Mouse (Mus musculus): ENCODE results near the gene Cntn1.

Cntn1 gene

GRCm38 (mm10) chr15:92050996-92051352, at the start of gene Cntn1:
Gene Cntn1 (plus strand): TSS chr15:92051165.
- no peak for DNase-seq

- no peak for DNase-seq
These were observed 49.5 kb upstream of the Cntn1 start for GRCm38 (mm10) chr15:92001431-92001830.

- no peak for DNase-seq
These were observed 38.5 kb upstream of the Cntn1 start for GRCm38 (mm10) chr15:92012165-92013083.

GRCm38 (mm10) chr15:92034111-92034510, 16.9 kb upstream of the Cntn1 start:
- no peak for DNase-seq

- DNase-seq: no peak
These were observed 8.4 kb upstream of the Cntn1 start for GRCm38 (mm10) chr15:92042538-92042937.

- DNase-seq: no peak
These were observed 4.9 kb upstream of the Cntn1 start for GRCm38 (mm10) chr15:92046042-92046441.

- no peak for DNase-seq
These were observed 2.9 kb upstream of the Cntn1 start for GRCm38 (mm10) chr15:92048031-92048430.

GRCm38 (mm10) chr15:92048531-92048930, 2.4 kb upstream of the Cntn1 start:
- DNase-seq: no peak

GRCm38 (mm10) chr15:92051353-92052132, 578 bp downstream of the Cntn1 start:
- DNase-seq: no peak

- DNase-seq: no peak
These were observed 1.1 kb downstream of the Cntn1 start for GRCm38 (mm10) chr15:92052133-92052463.

- DNase-seq: no peak
These were observed 6.6 kb downstream of the Cntn1 start for GRCm38 (mm10) chr15:92057553-92057952.

GRCm38 (mm10) chr15:92060986-92061385, 10.0 kb downstream of the Cntn1 start:
- DNase-seq: no peak

- no peak for DNase-seq
These were observed 28.5 kb downstream of the Cntn1 start for GRCm38 (mm10) chr15:92079416-92079815.

- DNase-seq: no peak
These were observed 34.9 kb downstream of the Cntn1 start for GRCm38 (mm10) chr15:92085876-92086275.

- DNase-seq: no peak
These were observed 36.8 kb downstream of the Cntn1 start for GRCm38 (mm10) chr15:92087691-92088286.

- DNase-seq: no peak
These were observed 39.8 kb downstream of the Cntn1 start for GRCm38 (mm10) chr15:92090787-92091186.

- DNase-seq: no peak
These were observed 41.1 kb downstream of the Cntn1 start for GRCm38 (mm10) chr15:92092041-92092440.

GRCm38 (mm10) chr15:92099410-92100174, 48.6 kb downstream of the Cntn1 start:
- no peak for DNase-seq

- no peak for DNase-seq
These were observed 51.0 kb downstream of the Cntn1 start for GRCm38 (mm10) chr15:92101956-92102355.

- DNase-seq: no peak
These were observed 61.5 kb downstream of the Cntn1 start for GRCm38 (mm10) chr15:92112455-92112854.

GRCm38 (mm10) chr15:92132936-92133335, 82.0 kb downstream of the Cntn1 start:
- DNase-seq: no peak

- DNase-seq: no peak
These were observed 83.3 kb downstream of the Cntn1 start for GRCm38 (mm10) chr15:92134254-92134653.

- no peak for DNase-seq
These were observed 86.1 kb downstream of the Cntn1 start for GRCm38 (mm10) chr15:92137026-92137425.

Measured in B cell, adult 2 months (primary cell).